Mouse (Mus musculus) effector memory CD4-positive, alpha-beta T cell, adult 7 months (primary cell): ENCODE data around the gene Mpnd. TPM values are rescaled to one million over a fixed set of nuclear protein-coding genes. Genes with fewer than 3 reads are reported as not detected.

Experiments
- polyA plus RNA-seq: library from polyadenylated mRNA; unstranded; fragments of 100-300 nt; shearing (Covaris generic); gene quantifications from one replicate; pipeline ENCODE4 v1.2.1, GENCODE M21; 2017

Gene Mpnd
- polyA plus RNA-seq: 158 TPM

GRCm38 (mm10) chr17:56005415-56006061 lies at the start of gene Mpnd, which contains the start of gene Stap2:
Gene Mpnd, plus strand, starts transcription at chr17:56005711.
Gene Stap2, minus strand, starts transcription at chr17:56005584.

GRCm38 (mm10) chr17:55958918-55959728 lies 46.4 kb upstream of the Mpnd start, which contains the start of gene Yju2:
Gene Yju2, plus strand, starts transcription at chr17:55959099.

GRCm38 (mm10) chr17:55969966-55970891 lies 35.3 kb upstream of the Mpnd start, which contains the start of gene Shd:
Gene Shd, plus strand, starts transcription at chr17:55970467.

GRCm38 (mm10) chr17:55986030-55986961 lies 19.2 kb upstream of the Mpnd start, which contains the start of gene Fsd1:
Gene Fsd1, plus strand, starts transcription at chr17:55986509.

GRCm38 (mm10) chr17:56036176-56036900 lies 30.8 kb downstream of the Mpnd start, which contains the start of gene Sh3gl1:
Gene Sh3gl1, minus strand, starts transcription at chr17:56036635.

GRCm38 (mm10) chr17:56040030-56040856 lies 34.7 kb downstream of the Mpnd start, which contains the start of gene Chaf1a:
Gene Chaf1a, plus strand, starts transcription at chr17:56040439.

Other genes with a start within 250 kb of the Mpnd start
- 17.7 TPM for gene Zfp119a, start 126.8 kb upstream of the Mpnd start, polyA plus RNA-seq
- 37.1 TPM for gene Zfp959, start 113.6 kb upstream of the Mpnd start, polyA plus RNA-seq
- gene Zfp119b, start 56.2 kb upstream of the Mpnd start, polyA plus RNA-seq: 6.9 TPM
- gene Ebi3, start 53.1 kb upstream of the Mpnd start, polyA plus RNA-seq: 0.33 TPM
- 32.0 TPM for gene Yju2, start 46.6 kb upstream of the Mpnd start, polyA plus RNA-seq
- gene Shd, start 35.2 kb upstream of the Mpnd start, polyA plus RNA-seq: 1.0 TPM
- gene Fsd1, start 19.2 kb upstream of the Mpnd start, polyA plus RNA-seq: not detected
- gene Stap2, start 127 bp upstream of the Mpnd start, polyA plus RNA-seq: 2.3 TPM
- gene Sh3gl1, start 30.9 kb downstream of the Mpnd start, polyA plus RNA-seq: 137 TPM
- 1.3 TPM for gene Chaf1a, start 34.7 kb downstream of the Mpnd start, polyA plus RNA-seq
- 64.9 TPM for gene Ubxn6, start 69.3 kb downstream of the Mpnd start, polyA plus RNA-seq
- gene Hdgfl2, start 73.9 kb downstream of the Mpnd start, polyA plus RNA-seq: 113 TPM
- gene Plin4, start 104.1 kb downstream of the Mpnd start, polyA plus RNA-seq: not detected
- gene Plin5, start 111.9 kb downstream of the Mpnd start, polyA plus RNA-seq: not detected
- gene Lrg1, start 116.3 kb downstream of the Mpnd start, polyA plus RNA-seq: not detected
- not detected for gene Sema6b, start 134.6 kb downstream of the Mpnd start, polyA plus RNA-seq
- 22.7 TPM for gene Tnfaip8l1, start 156.8 kb downstream of the Mpnd start, polyA plus RNA-seq
- gene Mydgf, start 178.2 kb downstream of the Mpnd start, polyA plus RNA-seq: 48.9 TPM
- gene Dpp9, start 213.2 kb downstream of the Mpnd start, polyA plus RNA-seq: 44.4 TPM